Mouse (Mus musculus): ENCODE data around the gene Enpp3.

Gene Enpp3

GRCm38 (mm10) chr10:24842676-24843075, at the start of gene Enpp3:
Gene Enpp3 (minus strand): TSS chr10:24842823.
- DNase-seq: no peak

GRCm38 (mm10) chr10:24888343-24888742, 45.7 kb upstream of the Enpp3 start:
- no peak for DNase-seq

GRCm38 (mm10) chr10:24886008-24886407, 43.4 kb upstream of the Enpp3 start:
- DNase-seq: peak; percentile 9

- no peak for DNase-seq
These were observed 31.0 kb upstream of the Enpp3 start for GRCm38 (mm10) chr10:24873624-24874023.

- peak; percentile 97 for DNase-seq
These were observed 27.2 kb upstream of the Enpp3 start, which contains the start of gene Med23 for GRCm38 (mm10) chr10:24869760-24870290. Gene Med23 (plus strand): TSS chr10:24869986.

GRCm38 (mm10) chr10:24864434-24864833, 21.8 kb upstream of the Enpp3 start:
- DNase-seq: peak; percentile 10

- no peak for DNase-seq
These were observed 20.5 kb upstream of the Enpp3 start for GRCm38 (mm10) chr10:24863146-24863545.

- no peak for DNase-seq
These were observed 625 bp downstream of the Enpp3 start for GRCm38 (mm10) chr10:24841998-24842397.

GRCm38 (mm10) chr10:24840795-24841194, 1.8 kb downstream of the Enpp3 start:
- no peak for DNase-seq

- no peak for DNase-seq
These were observed 6.1 kb downstream of the Enpp3 start for GRCm38 (mm10) chr10:24836366-24837038.

GRCm38 (mm10) chr10:24835702-24836342, 6.8 kb downstream of the Enpp3 start:
- no peak for DNase-seq

GRCm38 (mm10) chr10:24834634-24835371, 7.8 kb downstream of the Enpp3 start:
- DNase-seq: no peak

- DNase-seq: no peak
These were observed 10.3 kb downstream of the Enpp3 start for GRCm38 (mm10) chr10:24832306-24832705.

GRCm38 (mm10) chr10:24831377-24832095, 11.1 kb downstream of the Enpp3 start:
- DNase-seq: no peak

GRCm38 (mm10) chr10:24830448-24830847, 12.2 kb downstream of the Enpp3 start:
- no peak for DNase-seq

GRCm38 (mm10) chr10:24828136-24828535, 14.5 kb downstream of the Enpp3 start:
- no peak for DNase-seq

- no peak for DNase-seq
These were observed 16.5 kb downstream of the Enpp3 start for GRCm38 (mm10) chr10:24826130-24826529.

GRCm38 (mm10) chr10:24825456-24826081, 17.1 kb downstream of the Enpp3 start:
- DNase-seq: no peak

GRCm38 (mm10) chr10:24824621-24825020, 18.0 kb downstream of the Enpp3 start:
- no peak for DNase-seq

GRCm38 (mm10) chr10:24823697-24824535, 18.7 kb downstream of the Enpp3 start:
- DNase-seq: peak; percentile 14

- no peak for DNase-seq
These were observed 19.4 kb downstream of the Enpp3 start for GRCm38 (mm10) chr10:24823265-24823664.
